Mouse (Mus musculus) liver, embryonic 11.5 days (tissue): Measurements from ENCODE around the gene Setmar. TPM values are rescaled to one million over a fixed set of nuclear protein-coding genes. Genes with fewer than 3 reads are reported as not detected.
A peak's percentile ranks its signal among the peaks of the same experiment; 100 is the strongest.

Source experiments
- ATAC-seq: fragments of 200-750 bp; cut with Nextera tagmentation; replicated peaks from 2 replicates; pipeline ENCODE4 v1.8.0; 2017; ENCODE audit warnings: moderate number of reproducible peaks, mild to moderate bottlenecking, moderate TSS enrichment, moderate library complexity; ENCODE audit not compliant: low FRiP score
- DNase-seq: peaks from one replicate; pipeline ENCODE4 v3.0.0-alpha.2; 2017; ENCODE audit warnings: low spot score
- H3K27ac ChIP-seq: fragments of 300-500 bp; sonication (generic); 2 replicates; pipeline ENCODE4 v1.5.1; 2014; ENCODE audit warnings: mild to moderate bottlenecking, low read depth, low read length, control low read depth
- H3K27me3 ChIP-seq: fragments of 300-500 bp; sonication (generic); replicated peaks from 2 replicates; pipeline ENCODE4 v1.6.1; 2014; ENCODE audit warnings: low read length, mixed read lengths; ENCODE audit not compliant: control insufficient read depth, insufficient read depth
- H3K36me3 ChIP-seq: fragments of 300-500 bp; sonication (generic); 2 replicates; pipeline ENCODE4 v1.6.1; 2014; ENCODE audit warnings: mild to moderate bottlenecking, low read length, moderate library complexity, mixed read lengths; ENCODE audit not compliant: control insufficient read depth, insufficient read depth
- H3K4me1 ChIP-seq: fragments of 300-500 bp; sonication (generic); replicated peaks from 2 replicates; pipeline ENCODE4 v1.6.1; 2014; ENCODE audit warnings: low read length, mixed read lengths; ENCODE audit not compliant: control insufficient read depth, insufficient read depth
- H3K4me2 ChIP-seq: fragments of 300-500 bp; sonication (generic); 2 replicates; pipeline ENCODE4 v1.6.1; 2014; ENCODE audit warnings: mild to moderate bottlenecking, control low read depth, moderate library complexity
- H3K4me3 ChIP-seq: fragments of 300-500 bp; sonication (generic); 2 replicates; pipeline ENCODE4 v1.5.1; 2014; ENCODE audit warnings: low read depth, low read length, control low read depth
- H3K9ac ChIP-seq: fragments of 300-500 bp; sonication (generic); 2 replicates; pipeline ENCODE4 v1.6.1; 2014; ENCODE audit warnings: low read depth, low read length, control low read depth
- H3K9me3 ChIP-seq: fragments of 300-500 bp; sonication (generic); 2 replicates; pipeline ENCODE4 v1.6.1; 2016; ENCODE audit warnings: low read length, inconsistent platforms, mixed read lengths; ENCODE audit not compliant: control insufficient read depth
- WGBS: fragments of 180-500 bp; shearing (Covaris S2); extraction: QIAGEN DNeasy Blood & Tissue Kit; methylation state at CpG from one replicate; pipeline ENCODE4 v1.1.7; 2014; 5-methylcytosine and 5-hydroxymethylcytosine counted together
- polyA plus RNA-seq: library from polyadenylated mRNA; unstranded; fragments of >200 nt; fragmentation: Nextera tagmentation; extraction: Ambion mirVana; gene quantifications from 2 replicates; pipeline ENCODE4 v1.2.1, GENCODE M21; 2014

Gene Setmar
- polyA plus RNA-seq, 1 experiment from 2014 or later, result 5.3 TPM

- 86% methylated on average over 3 of the region's 3 CpGs for WGBS
- Histone ChIP-seq H3K4me2 (no peak overlapping the region), H3K4me1 (no peaks in the 10 kb centered on the region), H3K27me3 (no peaks in the 10 kb centered on the region), H3K9me3 (no peaks in the 10 kb centered on the region), H3K36me3 (no peaks in the 10 kb centered on the region), H3K4me3 (no peak overlapping the region), H3K9ac (no peak overlapping the region), H3K27ac (no peak overlapping the region)
- DNase-seq, result no peak
- no peak for ATAC-seq
These were observed 34.0 kb downstream of the Setmar start for GRCm38 (mm10) chr6:108098846-108099217.

- Histone ChIP-seq H3K4me3 (no peak overlapping the region), H3K27ac (no peak overlapping the region), H3K9me3 (no peaks in the 10 kb centered on the region), H3K9ac (no peak overlapping the region), H3K27me3 (no peaks in the 10 kb centered on the region), H3K36me3 (no peaks in the 10 kb centered on the region), H3K4me1 (no peaks in the 10 kb centered on the region), H3K4me2 (no peak overlapping the region)
- 87% methylated on average over 10 of the region's 10 CpGs for WGBS
- no peak for DNase-seq
- peak; percentile 35; the same call in 1 of the 2 replicates for ATAC-seq
These were observed 37.3 kb downstream of the Setmar start for GRCm38 (mm10) chr6:108101936-108102830.

GRCm38 (mm10) chr6:108107376-108107775 lies 42.5 kb downstream of the Setmar start:
- Histone ChIP-seq H3K9ac (no peak overlapping the region), H3K36me3 (no peaks in the 10 kb centered on the region), H3K27me3 (no peaks in the 10 kb centered on the region), H3K27ac (no peak overlapping the region), H3K9me3 (no peaks in the 10 kb centered on the region), H3K4me2 (no peak overlapping the region), H3K4me3 (no peak overlapping the region), H3K4me1 (peaks cover 6% of the 10 kb centered on the region; the same call in 1 of the 2 replicates)
- no peak for DNase-seq
- ATAC-seq, result no peak

GRCm38 (mm10) chr6:108110336-108110735 lies 45.5 kb downstream of the Setmar start:
- no peak overlapping the region for H3K9ac ChIP-seq
- H3K4me1 ChIP-seq, result peaks cover 7% of the 10 kb centered on the region; the same call in 1 of the 2 replicates
- H3K9me3 ChIP-seq, result no peaks in the 10 kb centered on the region
- H3K4me2 ChIP-seq, result no peak overlapping the region
- H3K4me3 ChIP-seq, result no peak overlapping the region
- no peaks in the 10 kb centered on the region for H3K27me3 ChIP-seq
- DNase-seq (no peak), ATAC-seq (no peak)
- H3K27ac ChIP-seq, result no peak overlapping the region
- H3K36me3 ChIP-seq, result no peaks in the 10 kb centered on the region
- 65% methylated on average over 4 of the region's 4 CpGs for WGBS

- ATAC-seq, result peak; percentile 26; the same call in 1 of the 2 replicates
- H3K27ac ChIP-seq, result no peak overlapping the region
- no peak for DNase-seq
These were observed 46.8 kb downstream of the Setmar start for GRCm38 (mm10) chr6:108111693-108112092.

GRCm38 (mm10) chr6:108114971-108115370 lies 50.1 kb downstream of the Setmar start:
- Histone ChIP-seq H3K27ac (no peak overlapping the region), H3K9me3 (no peaks in the 10 kb centered on the region), H3K4me2 (no peak overlapping the region), H3K4me1 (peaks cover 7% of the 10 kb centered on the region; the same call in 1 of the 2 replicates), H3K36me3 (no peaks in the 10 kb centered on the region), H3K27me3 (no peaks in the 10 kb centered on the region), H3K9ac (no peak overlapping the region), H3K4me3 (no peak overlapping the region)
- DNase-seq (no peak), ATAC-seq (no peak)
- WGBS, result 88% methylated on average over 1 of the region's 1 CpGs

More at GRCm38 (mm10) chr6:108111693-108112092, 46.8 kb downstream of the Setmar start:
- H3K36me3 ChIP-seq, result no peaks in the 10 kb centered on the region
- no peak overlapping the region for H3K4me3 ChIP-seq
- no peaks in the 10 kb centered on the region for H3K9me3 ChIP-seq
- H3K9ac ChIP-seq, result no peak overlapping the region
- H3K4me1 ChIP-seq, result peaks cover 7% of the 10 kb centered on the region; the same call in 1 of the 2 replicates
- H3K27me3 ChIP-seq, result no peaks in the 10 kb centered on the region
- H3K4me2 ChIP-seq, result no peak overlapping the region

DNA sequence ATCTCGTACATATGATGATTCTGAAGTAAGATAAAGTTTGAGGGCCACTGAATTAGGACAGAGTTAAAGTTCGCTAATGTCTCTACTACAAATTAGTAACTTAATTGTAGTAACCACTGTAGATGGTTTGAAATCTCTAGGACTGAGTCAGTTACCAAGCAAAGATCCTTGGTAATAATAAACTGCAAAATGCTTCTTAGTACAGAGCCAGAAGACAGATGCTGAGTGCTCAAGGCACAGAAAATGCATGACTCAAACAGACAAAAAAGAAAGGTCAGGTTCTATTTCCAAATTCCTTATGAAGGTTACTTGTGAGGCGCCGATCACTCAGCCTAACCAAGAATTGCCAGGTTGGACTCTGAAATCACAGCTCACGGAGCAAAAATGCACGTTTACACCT lies 53.0 kb downstream of the Setmar start:
- Histone ChIP-seq H3K9ac (no peak overlapping the region), H3K27ac (no peak overlapping the region), H3K4me1 (no peaks in the 10 kb centered on the region), H3K27me3 (no peaks in the 10 kb centered on the region), H3K36me3 (no peaks in the 10 kb centered on the region), H3K4me3 (no peak overlapping the region), H3K9me3 (no peaks in the 10 kb centered on the region), H3K4me2 (no peak overlapping the region)
- 88% methylated on average over 6 of the region's 6 CpGs for WGBS
- no peak for DNase-seq
- no peak for ATAC-seq

- Histone ChIP-seq H3K27ac (no peak overlapping the region), H3K4me2 (no peak overlapping the region), H3K36me3 (no peaks in the 10 kb centered on the region), H3K27me3 (no peaks in the 10 kb centered on the region), H3K4me1 (no peaks in the 10 kb centered on the region), H3K4me3 (no peak overlapping the region), H3K9ac (no peak overlapping the region), H3K9me3 (no peaks in the 10 kb centered on the region)
- ATAC-seq, result no peak
- DNase-seq, result no peak
- WGBS, result 88% methylated on average over 1 of the region's 1 CpGs
These were observed 60.6 kb downstream of the Setmar start for GRCm38 (mm10) chr6:108125474-108125873.

GRCm38 (mm10) chr6:108126631-108127030 lies 61.8 kb downstream of the Setmar start:
- no peaks in the 10 kb centered on the region for H3K27me3 ChIP-seq
- WGBS, result 82% methylated on average over 3 of the region's 3 CpGs
- no peak overlapping the region for H3K9ac ChIP-seq
- no peak overlapping the region for H3K4me2 ChIP-seq
- no peak overlapping the region for H3K4me3 ChIP-seq
- DNase-seq, result no peak
- H3K4me1 ChIP-seq, result no peaks in the 10 kb centered on the region
- no peaks in the 10 kb centered on the region for H3K9me3 ChIP-seq
- H3K36me3 ChIP-seq, result no peaks in the 10 kb centered on the region
- no peak overlapping the region for H3K27ac ChIP-seq
- no peak for ATAC-seq
